Mouse (Mus musculus): ENCODE measurements around the gene Zfp62. TPM values are rescaled to one million over a fixed set of nuclear protein-coding genes. Genes with fewer than 3 reads are reported as not detected.

The Zfp62 gene
- polyA plus RNA-seq, 1 experiment = 14.4 TPM

- peaks cover 3% of the 10 kb centered on the region; the same call in 1 of the 2 replicates for H3K4me1 ChIP-seq (ENCODE audit: control insufficient read depth, insufficient read depth, insufficient read length, low read length)
- 0 out of 2 replicates have a peak overlapping the region, but pooled peaks have one; percentile 31 for H3K27ac ChIP-seq (replicated peaks; ENCODE audit: low read depth, low read length)
- no peak overlapping the region for H3K4me3 ChIP-seq (ENCODE audit: insufficient read depth, low read depth, low read length)
Observed at GRCm38 (mm10) chr11:49236891-49237290, 33.8 kb downstream of the Zfp62 start.

GRCm38 (mm10) chr11:49237532-49237931 lies 34.4 kb downstream of the Zfp62 start:
- Histone ChIP-seq H3K27ac (replicated peaks; ENCODE audit: low read depth, low read length) (peak overlapping the region; percentile 31; the same call in 1 of the 2 replicates), H3K4me3 (ENCODE audit: insufficient read depth, low read depth, low read length) (no peak overlapping the region), H3K4me1 (ENCODE audit: control insufficient read depth, insufficient read depth, insufficient read length, low read length) (peaks cover 3% of the 10 kb centered on the region; the same call in 1 of the 2 replicates)

DNA sequence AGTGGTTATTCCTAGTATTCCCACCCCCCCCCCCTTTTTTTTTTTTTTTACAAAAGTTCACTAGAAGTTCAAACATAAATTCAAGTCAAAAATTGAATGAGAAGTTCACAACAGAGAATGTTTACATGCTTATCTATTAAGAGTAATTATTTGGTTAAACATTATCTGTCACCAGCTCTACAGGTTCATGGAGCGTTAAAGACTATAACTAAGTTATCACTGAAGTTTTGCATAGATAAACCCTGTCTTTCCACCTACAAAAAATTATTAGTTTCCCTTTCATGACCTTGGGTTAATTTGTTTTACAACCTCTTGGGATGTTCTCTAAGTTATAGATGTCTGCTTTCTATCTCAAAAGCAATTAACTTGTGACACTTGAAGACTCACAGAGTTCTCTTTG lies 37.2 kb downstream of the Zfp62 start:
- H3K4me3 ChIP-seq (ENCODE audit: insufficient read depth, low read depth, low read length) = no peak overlapping the region
- H3K4me1 ChIP-seq (ENCODE audit: control insufficient read depth, insufficient read depth, insufficient read length, low read length) = peaks cover 8% of the 10 kb centered on the region; the same call in 1 of the 2 replicates
- H3K27ac ChIP-seq (replicated peaks; ENCODE audit: low read depth, low read length) = no peak overlapping the region

- 0 out of 2 replicates have a peak overlapping the region, but pooled peaks have one; percentile 11 for H3K27ac ChIP-seq (replicated peaks; ENCODE audit: low read depth, low read length)
- H3K4me3 ChIP-seq (ENCODE audit: insufficient read depth, low read depth, low read length) = no peak overlapping the region
- peaks cover 13% of the 10 kb centered on the region; the same call in 1 of the 2 replicates for H3K4me1 ChIP-seq (ENCODE audit: control insufficient read depth, insufficient read depth, insufficient read length, low read length)
Observed at GRCm38 (mm10) chr11:49240874-49241273, 37.8 kb downstream of the Zfp62 start.

DNA sequence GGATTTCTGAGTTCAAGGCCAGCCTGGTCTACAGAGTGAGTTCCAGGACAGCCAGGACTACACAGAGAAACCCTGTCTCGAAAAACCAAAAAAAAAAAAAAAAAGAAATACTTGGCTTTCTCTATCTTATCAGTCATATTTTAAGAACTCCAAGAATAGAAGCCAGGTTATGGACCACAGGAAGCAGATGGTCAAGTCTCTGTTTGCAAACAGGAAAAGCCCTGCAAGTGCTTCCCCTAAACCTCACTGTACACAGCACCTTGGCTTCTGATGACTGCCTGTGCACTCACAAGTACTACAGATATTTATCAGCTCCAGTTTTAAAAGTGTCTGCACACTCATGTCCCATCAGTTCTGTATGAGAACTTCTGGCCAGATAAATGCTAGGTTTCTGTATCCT lies 38.4 kb downstream of the Zfp62 start:
- Histone ChIP-seq H3K4me1 (ENCODE audit: control insufficient read depth, insufficient read depth, insufficient read length, low read length) (peaks cover 13% of the 10 kb centered on the region; the same call in 1 of the 2 replicates), H3K27ac (replicated peaks; ENCODE audit: low read depth, low read length) (no peak overlapping the region), H3K4me3 (ENCODE audit: insufficient read depth, low read depth, low read length) (no peak overlapping the region)

DNA sequence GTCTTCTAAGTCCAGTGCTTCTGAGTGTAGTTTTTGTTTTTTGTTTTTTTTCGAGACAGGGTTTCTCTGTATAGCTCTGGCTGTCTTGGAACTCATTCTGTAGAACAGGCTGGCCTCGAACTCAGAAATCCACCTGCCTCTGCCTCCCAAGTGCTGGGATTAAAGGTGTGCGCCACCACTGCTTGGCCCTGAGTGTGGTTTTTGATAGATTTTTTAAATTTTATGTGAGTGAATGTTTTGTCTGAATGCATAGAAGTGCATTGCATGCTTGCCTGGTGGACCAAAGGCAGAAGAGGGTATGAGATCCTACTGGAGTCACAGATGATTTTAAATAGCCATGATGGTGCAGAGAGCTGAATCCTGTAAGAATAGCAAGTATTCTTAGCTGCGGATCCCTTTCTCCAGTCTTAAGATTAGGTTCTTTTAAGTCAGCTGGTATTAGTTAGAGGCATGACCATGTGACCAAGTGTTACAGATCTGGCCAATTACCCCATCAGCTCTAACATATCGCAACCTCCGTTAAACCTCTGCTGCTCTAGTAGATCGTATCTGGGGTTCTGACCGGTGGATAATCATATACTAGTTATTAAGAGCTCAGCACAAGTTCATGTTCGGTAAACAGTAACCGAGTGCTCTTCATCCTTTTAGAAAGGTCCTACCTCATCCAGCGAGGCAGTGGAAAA lies 40.0 kb downstream of the Zfp62 start:
- Histone ChIP-seq H3K4me1 (ENCODE audit: control insufficient read depth, insufficient read depth, insufficient read length, low read length) (peaks cover 12% of the 10 kb centered on the region; the same call in 1 of the 2 replicates), H3K4me3 (ENCODE audit: insufficient read depth, low read depth, low read length) (peak overlapping the region; percentile 56), H3K27ac (replicated peaks; ENCODE audit: low read depth, low read length) (peak overlapping the region; percentile 49)

DNA sequence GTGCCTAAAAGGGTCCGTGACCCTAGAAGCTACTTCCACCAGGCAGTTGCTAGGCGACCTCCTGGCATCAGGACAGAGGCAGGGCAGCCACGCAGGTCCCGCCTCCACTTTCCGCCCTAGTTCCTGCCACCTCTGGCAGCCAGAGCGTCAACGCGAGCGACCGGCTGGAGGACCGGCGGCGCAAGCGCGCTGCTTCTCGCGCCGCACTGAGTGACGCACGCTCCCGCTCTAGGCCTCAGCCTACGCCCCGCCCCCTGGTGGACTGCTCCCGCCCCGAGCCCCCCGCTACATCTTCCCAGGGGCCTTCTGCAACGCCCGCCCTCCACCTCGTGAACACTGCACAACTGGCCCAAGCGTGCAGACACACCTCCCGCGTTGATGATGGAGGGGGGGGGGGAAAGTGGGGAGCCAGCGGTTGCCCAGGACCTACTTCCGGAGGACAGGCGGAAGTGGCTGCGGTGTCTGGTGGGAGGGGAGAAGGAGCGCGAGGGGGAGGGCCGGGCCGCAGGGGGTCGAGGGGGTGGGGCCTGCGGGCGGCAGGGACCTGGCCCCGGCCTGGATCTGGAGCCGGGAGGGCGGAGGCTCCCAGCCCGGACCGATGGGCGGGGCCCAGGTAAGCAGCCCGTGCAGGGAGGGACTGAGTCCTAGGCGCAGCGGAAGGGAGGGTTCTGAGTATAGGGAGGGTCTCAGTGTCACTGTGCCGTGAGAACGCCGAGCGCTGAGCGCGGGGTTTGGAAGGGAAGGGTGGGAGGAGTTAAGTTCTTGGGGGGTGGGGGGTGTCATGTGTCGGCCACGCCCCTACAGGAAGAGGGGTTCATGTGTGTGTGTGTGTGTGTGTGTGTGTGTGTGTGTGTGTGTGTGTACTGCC lies 40.9 kb downstream of the Zfp62 start, which contains the start of gene Mgat1:
Gene Mgat1, plus strand, starts transcription at position 465 of the 868 bp plus-strand sequence.
- Histone ChIP-seq H3K4me3 (ENCODE audit: insufficient read depth, low read depth, low read length) (peak within 1 kb of the TSS; percentile 74), H3K27ac (replicated peaks; ENCODE audit: low read depth, low read length) (peak within 1 kb of the TSS; percentile 94), H3K4me1 (ENCODE audit: control insufficient read depth, insufficient read depth, insufficient read length, low read length) (peaks cover 15% of the 10 kb centered on the region)

DNA sequence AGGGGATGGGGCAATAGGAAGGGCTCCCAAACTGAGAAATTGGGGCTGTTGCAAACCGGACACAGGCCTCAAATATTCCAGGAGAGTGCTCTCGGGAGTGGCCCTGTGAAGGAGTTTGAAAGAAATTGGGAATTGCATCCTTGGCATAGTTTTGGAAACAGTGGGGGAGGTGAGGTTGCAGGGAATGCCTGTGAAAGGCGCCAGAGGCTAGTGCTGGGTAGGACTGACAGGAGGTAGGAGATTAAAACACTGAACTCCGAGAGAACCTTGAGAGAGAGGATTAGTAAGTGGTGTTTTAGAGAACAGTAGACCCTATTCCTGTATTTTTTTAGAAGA lies 41.5 kb downstream of the Zfp62 start:
- Histone ChIP-seq H3K27ac (replicated peaks; ENCODE audit: low read depth, low read length) (peak overlapping the region; percentile 94), H3K4me1 (ENCODE audit: control insufficient read depth, insufficient read depth, insufficient read length, low read length) (peaks cover 21% of the 10 kb centered on the region), H3K4me3 (ENCODE audit: insufficient read depth, low read depth, low read length) (peak overlapping the region; percentile 74)

DNA sequence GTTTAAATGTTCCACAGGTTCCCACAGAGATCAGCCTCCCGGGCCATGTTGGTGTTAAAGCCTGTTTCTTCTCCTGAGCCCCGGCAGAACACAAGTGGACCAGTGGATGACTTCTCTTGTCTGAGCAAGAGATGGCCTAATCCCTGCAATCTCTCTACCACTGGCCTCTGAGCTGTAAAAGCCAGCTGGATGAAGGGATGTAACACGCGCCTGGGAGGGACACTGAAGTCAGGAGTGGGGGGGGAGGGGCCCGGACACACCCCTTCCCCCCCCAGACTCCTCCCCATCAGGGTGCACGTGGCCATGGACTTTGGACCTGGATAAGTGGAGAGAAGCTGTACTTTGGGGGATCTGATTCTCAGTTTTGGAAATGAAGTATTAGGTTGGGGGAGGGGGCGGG lies 42.1 kb downstream of the Zfp62 start:
- H3K4me1 ChIP-seq (ENCODE audit: control insufficient read depth, insufficient read depth, insufficient read length, low read length) = peaks cover 24% of the 10 kb centered on the region
- peak overlapping the region; percentile 73 for H3K27ac ChIP-seq (replicated peaks; ENCODE audit: low read depth, low read length)
- H3K4me3 ChIP-seq (ENCODE audit: insufficient read depth, low read depth, low read length) = peak overlapping the region; percentile 13

DNA sequence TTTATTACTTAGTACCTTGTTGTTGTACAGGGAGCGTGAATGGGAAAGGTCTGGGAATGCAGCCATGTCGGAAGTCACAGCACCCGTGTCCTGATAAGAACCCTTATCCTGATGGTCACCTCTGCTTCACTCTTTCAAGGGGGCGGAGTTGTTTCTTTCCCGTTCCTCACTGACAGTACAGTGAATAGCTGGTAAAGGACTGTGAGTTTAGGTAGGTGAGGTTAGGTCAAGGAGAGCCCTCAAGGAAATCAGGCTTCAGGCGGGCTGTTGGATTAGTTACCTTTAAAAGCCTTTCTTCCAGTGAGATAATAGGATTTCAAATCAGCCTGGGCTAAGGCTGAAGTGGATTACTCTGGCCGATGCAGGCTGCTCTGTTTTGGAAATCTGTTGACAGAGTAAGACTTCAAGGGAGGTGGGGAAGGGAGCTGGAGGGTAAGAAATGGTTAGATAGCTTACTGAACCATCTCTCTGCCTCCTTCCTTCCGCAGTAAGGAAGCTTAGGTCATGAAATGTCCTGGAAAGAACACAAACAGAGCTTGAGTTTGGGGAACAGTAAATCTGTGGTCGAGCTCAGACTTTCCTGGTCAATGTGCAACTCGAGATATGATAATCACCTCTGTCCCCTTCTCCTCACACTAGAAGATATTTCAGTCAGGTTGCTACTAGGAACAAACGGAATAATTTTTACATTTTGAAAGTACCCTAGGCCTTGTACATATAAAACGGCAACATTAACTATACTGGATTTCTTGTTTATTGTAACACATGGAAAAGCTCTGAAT lies 42.7 kb downstream of the Zfp62 start:
- Histone ChIP-seq H3K4me3 (ENCODE audit: insufficient read depth, low read depth, low read length) (peak overlapping the region; percentile 13), H3K4me1 (ENCODE audit: control insufficient read depth, insufficient read depth, insufficient read length, low read length) (peaks cover 24% of the 10 kb centered on the region), H3K27ac (replicated peaks; ENCODE audit: low read depth, low read length) (peak overlapping the region; percentile 73)

DNA sequence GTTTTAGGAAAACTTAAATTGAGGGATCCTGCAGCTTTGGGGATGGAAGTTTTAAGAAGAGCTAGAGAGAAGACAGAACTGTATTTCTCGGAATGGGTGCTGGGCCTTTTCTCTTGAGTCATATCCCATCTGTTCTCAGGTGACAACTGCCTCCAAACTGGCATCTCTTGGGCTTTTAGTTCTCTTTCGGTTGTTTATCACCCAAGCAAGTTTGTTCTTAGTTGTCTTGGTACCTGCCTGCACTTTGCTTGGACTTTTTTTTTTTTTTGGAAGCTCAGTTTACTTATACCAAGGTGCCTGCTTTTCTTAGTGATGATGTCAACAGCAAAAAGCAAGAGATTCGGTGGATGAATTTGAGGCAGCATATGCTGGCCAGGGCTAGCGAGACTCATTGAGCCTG lies 43.4 kb downstream of the Zfp62 start:
- no peak overlapping the region for H3K4me3 ChIP-seq (ENCODE audit: insufficient read depth, low read depth, low read length)
- peak overlapping the region; percentile 6; the same call in 1 of the 2 replicates for H3K27ac ChIP-seq (replicated peaks; ENCODE audit: low read depth, low read length)
- H3K4me1 ChIP-seq (ENCODE audit: control insufficient read depth, insufficient read depth, insufficient read length, low read length) = peaks cover 24% of the 10 kb centered on the region

DNA sequence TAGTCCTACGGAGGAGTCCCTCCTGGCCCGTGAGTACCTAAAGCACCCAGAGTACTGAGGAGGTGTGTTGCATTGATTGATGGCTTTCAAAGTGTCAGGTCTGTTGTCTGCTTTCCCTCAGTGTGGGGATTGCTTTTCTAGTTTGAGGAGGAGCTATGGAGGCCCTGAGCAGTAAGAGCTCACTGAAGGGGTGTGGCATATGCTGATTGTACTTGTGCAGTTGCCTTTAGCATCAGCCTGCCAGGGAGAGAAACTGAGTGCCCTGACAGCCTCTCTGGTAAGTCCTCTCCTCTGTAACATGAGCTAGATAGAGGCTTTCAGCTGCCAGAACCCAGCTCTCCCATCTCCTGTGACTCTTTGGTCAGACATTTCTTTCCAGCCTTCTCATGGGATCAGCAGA lies 44.2 kb downstream of the Zfp62 start:
- peak overlapping the region; percentile 19; the same call in 1 of the 2 replicates for H3K27ac ChIP-seq (replicated peaks; ENCODE audit: low read depth, low read length)
- peaks cover 29% of the 10 kb centered on the region for H3K4me1 ChIP-seq (ENCODE audit: control insufficient read depth, insufficient read depth, insufficient read length, low read length)
- no peak overlapping the region for H3K4me3 ChIP-seq (ENCODE audit: insufficient read depth, low read depth, low read length)

GRCm38 (mm10) chr11:49248226-49248973 lies 45.3 kb downstream of the Zfp62 start:
- no peak overlapping the region for H3K4me3 ChIP-seq (ENCODE audit: insufficient read depth, low read depth, low read length)
- peak overlapping the region; percentile 98 for H3K27ac ChIP-seq (replicated peaks; ENCODE audit: low read depth, low read length)
- peaks cover 33% of the 10 kb centered on the region for H3K4me1 ChIP-seq (ENCODE audit: control insufficient read depth, insufficient read depth, insufficient read length, low read length)

GRCm38 (mm10) chr11:49248974-49249700 lies 46.0 kb downstream of the Zfp62 start:
- peak overlapping the region; percentile 98 for H3K27ac ChIP-seq (replicated peaks; ENCODE audit: low read depth, low read length)
- no peak overlapping the region; the same call in 1 of the 2 replicates for H3K4me3 ChIP-seq (ENCODE audit: insufficient read depth, low read depth, low read length)
- H3K4me1 ChIP-seq (ENCODE audit: control insufficient read depth, insufficient read depth, insufficient read length, low read length) = peaks cover 36% of the 10 kb centered on the region

Measured in brown adipose tissue, adult 24 weeks (tissue).